Mouse (Mus musculus) embryonic facial prominence, embryonic 12.5 days (tissue): ENCODE measurements at regions not wholly inside any gene's neighbourhood (a gene's known extent, or its start where the extent isn't known, plus 50 kb on each side); places are given as distances from the start of the nearest gene placed in this dataset.

ENCODE experiments used
- ATAC-seq: fragments of 200-750 bp; cut with Nextera tagmentation; 2 replicates; pipeline ENCODE4 v1.8.0; 2017; ENCODE audit not compliant: insufficient number of reproducible peaks, insufficient read depth, low FRiP score, low TSS enrichment
- H3K27ac ChIP-seq: fragments of 300-500 bp; sonication (generic); 2 replicates; pipeline ENCODE4 v1.5.1; 2016; ENCODE audit warnings: mild to moderate bottlenecking
- H3K27me3 ChIP-seq: fragments of 300-500 bp; sonication (generic); 2 replicates; pipeline ENCODE4 v1.6.1; 2016; ENCODE audit warnings: mild to moderate bottlenecking, moderate library complexity
- H3K36me3 ChIP-seq: fragments of 300-500 bp; sonication (generic); 2 replicates; pipeline ENCODE4 v1.6.1; 2016; ENCODE audit warnings: mild to moderate bottlenecking
- H3K4me1 ChIP-seq: fragments of 300-500 bp; sonication (generic); 2 replicates; pipeline ENCODE4 v1.6.1; 2016
- H3K4me2 ChIP-seq: fragments of 300-500 bp; sonication (generic); replicated peaks from 2 replicates; pipeline ENCODE4 v1.6.1; 2016; ENCODE audit warnings: mild to moderate bottlenecking, moderate library complexity
- H3K4me3 ChIP-seq: fragments of 300-500 bp; sonication (generic); 2 replicates; pipeline ENCODE4 v1.5.1; 2016; ENCODE audit warnings: mild to moderate bottlenecking
- H3K9ac ChIP-seq: fragments of 300-500 bp; sonication (generic); 2 replicates; pipeline ENCODE4 v1.6.1; 2016; ENCODE audit warnings: mild to moderate bottlenecking, moderate library complexity
- H3K9me3 ChIP-seq: fragments of 300-500 bp; sonication (generic); 2 replicates; pipeline ENCODE4 v1.6.1; 2016; ENCODE audit warnings: mild to moderate bottlenecking, moderate library complexity
- WGBS: fragments of 180-500 bp; shearing (Covaris S2); methylation state at CpG from one replicate; pipeline ENCODE4 v1.1.7; 2016; 5-methylcytosine and 5-hydroxymethylcytosine counted together

DNA sequence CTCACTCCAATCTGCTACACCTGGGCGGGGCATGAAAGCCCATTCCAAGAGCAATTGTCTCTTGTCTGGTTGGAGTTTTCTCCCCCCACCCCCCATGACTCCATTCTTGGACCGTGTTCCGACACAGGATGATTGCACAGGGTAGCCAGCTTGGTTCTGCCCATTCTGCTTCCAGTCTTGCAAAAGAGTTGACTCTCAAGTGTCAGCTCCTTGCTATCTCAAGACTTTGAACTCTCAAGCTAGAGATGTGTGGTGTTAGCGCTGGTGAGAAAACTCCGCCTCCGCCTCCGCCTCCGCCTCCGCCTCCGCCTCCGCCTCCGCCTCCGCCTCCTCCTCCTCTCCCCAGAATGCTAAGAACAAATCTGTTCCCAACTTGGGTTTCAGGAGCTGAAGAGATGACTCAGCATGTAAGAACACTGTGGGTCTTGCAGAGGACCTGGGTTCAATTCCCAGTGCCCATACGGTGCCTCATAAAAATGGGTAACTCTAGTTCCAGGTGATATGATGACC is 135.1 kb downstream of the Bcat1 start:
- no peak overlapping the region for H3K9ac ChIP-seq
- H3K4me1 ChIP-seq, result peaks cover 9% of the 10 kb centered on the region; the same call in 1 of the 2 replicates
- ATAC-seq, result no peak
- H3K27me3 ChIP-seq, result no peaks in the 10 kb centered on the region
- no peaks in the 10 kb centered on the region for H3K9me3 ChIP-seq
- no peak overlapping the region for H3K4me3 ChIP-seq
- H3K4me2 ChIP-seq, result no peak overlapping the region
- 94% methylated on average over 14 of the region's 14 CpGs for WGBS
- no peak overlapping the region for H3K27ac ChIP-seq
- no peaks in the 10 kb centered on the region for H3K36me3 ChIP-seq

DNA sequence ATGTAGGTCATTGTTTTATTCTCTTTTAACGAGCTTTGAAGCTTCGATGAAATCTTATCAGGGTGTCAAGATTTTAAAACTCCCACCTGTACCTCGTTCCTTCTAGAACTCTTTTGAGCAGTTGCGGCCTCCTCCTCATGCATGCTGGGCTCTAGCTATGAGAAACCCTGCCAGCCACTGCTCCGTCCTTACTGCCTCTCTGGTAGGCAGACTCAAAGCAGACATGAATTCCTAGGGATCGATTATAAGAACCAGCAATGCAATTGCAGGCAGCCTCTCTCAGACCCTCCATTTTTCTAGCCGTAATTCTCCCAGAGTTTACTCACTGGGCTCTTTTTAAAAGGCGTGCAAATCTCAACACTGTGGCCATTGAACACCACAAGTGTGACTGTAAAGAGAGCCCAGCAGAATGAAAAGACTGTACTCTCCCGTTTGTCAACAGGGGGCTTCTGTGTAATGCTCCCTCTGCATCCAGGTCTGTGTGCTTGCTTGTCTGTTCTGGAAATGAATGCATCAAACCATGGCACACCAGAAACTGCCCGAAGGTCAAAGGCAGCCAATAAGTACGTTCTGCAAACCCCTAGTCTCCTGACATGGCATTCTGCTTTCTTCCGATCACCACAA is 137.3 kb downstream of the Bcat1 start:
- no peak for ATAC-seq
- no peak overlapping the region for H3K4me2 ChIP-seq
- H3K9me3 ChIP-seq, result no peaks in the 10 kb centered on the region
- H3K4me1 ChIP-seq, result no peaks in the 10 kb centered on the region; the same call in 1 of the 2 replicates
- H3K36me3 ChIP-seq, result no peaks in the 10 kb centered on the region
- H3K27ac ChIP-seq, result no peak overlapping the region
- H3K27me3 ChIP-seq, result no peaks in the 10 kb centered on the region
- no peak overlapping the region for H3K9ac ChIP-seq
- WGBS, result 73% methylated on average over 12 of the region's 12 CpGs
- H3K4me3 ChIP-seq, result no peak overlapping the region

DNA sequence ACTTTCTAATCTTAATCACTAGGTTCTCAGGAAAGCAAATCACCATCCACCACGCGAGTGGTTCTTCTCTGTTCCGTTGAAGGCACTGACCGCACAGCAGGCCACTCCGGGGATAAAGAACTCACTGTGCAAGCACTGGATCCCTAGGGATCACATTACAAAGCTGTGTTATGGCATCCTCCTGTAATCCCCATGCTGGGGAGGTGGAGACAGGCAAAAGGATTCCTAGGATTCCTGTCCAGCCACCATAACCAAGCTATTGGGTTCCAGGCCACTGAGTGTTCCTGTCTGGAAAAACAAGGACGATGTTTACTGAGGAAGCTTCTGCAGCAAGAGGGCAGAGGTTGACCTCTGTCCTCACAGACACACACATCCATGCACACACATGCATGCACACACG is 138.8 kb downstream of the Bcat1 start:
- no peak for ATAC-seq
- Histone ChIP-seq H3K27ac (no peak overlapping the region), H3K9ac (no peak overlapping the region), H3K4me2 (no peak overlapping the region), H3K36me3 (no peaks in the 10 kb centered on the region), H3K4me1 (no peaks in the 10 kb centered on the region; the same call in 1 of the 2 replicates), H3K27me3 (no peaks in the 10 kb centered on the region), H3K4me3 (no peak overlapping the region), H3K9me3 (no peaks in the 10 kb centered on the region)
- WGBS, result 49% methylated on average over 7 of the region's 7 CpGs

DNA sequence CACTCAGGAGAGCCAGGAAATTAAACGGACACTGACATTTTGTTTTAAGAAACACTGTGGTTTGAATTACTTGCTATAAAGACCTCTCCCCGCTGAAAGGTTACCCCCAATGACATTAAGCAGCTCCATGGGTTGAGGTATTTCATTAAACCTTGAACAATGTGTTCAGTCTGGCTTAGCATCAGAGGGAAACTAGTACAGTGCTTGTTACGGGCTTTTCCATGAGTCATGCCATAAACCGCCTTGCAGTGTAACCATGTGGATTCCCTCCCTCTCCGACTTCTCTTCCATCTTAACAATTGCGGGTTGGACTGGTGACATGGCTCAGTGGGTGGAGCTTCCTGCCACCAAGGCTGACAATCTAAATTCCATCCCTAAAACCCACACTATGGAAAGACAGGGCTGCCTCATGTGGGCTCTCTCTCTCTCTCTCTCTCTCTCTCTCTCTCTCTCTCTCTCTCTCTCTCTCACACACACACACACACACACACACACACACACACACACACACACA is 142.2 kb downstream of the Bcat1 start:
- Histone ChIP-seq H3K4me1 (no peaks in the 10 kb centered on the region; the same call in 1 of the 2 replicates), H3K9me3 (no peaks in the 10 kb centered on the region), H3K4me3 (no peak overlapping the region), H3K36me3 (no peaks in the 10 kb centered on the region), H3K9ac (no peak overlapping the region), H3K27ac (no peak overlapping the region), H3K4me2 (no peak overlapping the region), H3K27me3 (no peaks in the 10 kb centered on the region)
- 76% methylated on average over 6 of the region's 6 CpGs for WGBS
- ATAC-seq, result no peak

DNA sequence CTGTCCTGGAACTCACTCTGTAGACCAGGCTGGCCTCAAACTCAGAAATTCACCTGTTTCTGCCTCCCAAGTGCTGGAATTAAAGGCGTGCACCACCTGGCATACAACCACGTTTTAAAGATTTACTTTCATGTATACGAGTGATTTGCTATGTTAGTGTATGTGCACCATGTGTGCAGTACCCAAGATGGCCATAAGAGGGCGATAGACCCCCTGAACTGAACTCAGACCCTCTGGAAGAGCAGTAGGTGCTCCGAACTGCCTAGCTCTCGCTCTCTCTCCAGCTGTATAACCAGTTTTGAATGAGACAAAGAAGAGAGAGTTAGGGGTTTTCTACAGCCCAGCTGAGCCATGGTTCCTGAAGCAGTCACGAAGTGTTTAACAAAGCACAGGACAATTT is 143.6 kb downstream of the Bcat1 start:
- no peak overlapping the region for H3K9ac ChIP-seq
- no peak overlapping the region for H3K4me2 ChIP-seq
- H3K27ac ChIP-seq, result no peak overlapping the region
- no peak overlapping the region for H3K4me3 ChIP-seq
- no peaks in the 10 kb centered on the region for H3K36me3 ChIP-seq
- no peaks in the 10 kb centered on the region for H3K9me3 ChIP-seq
- H3K27me3 ChIP-seq, result no peaks in the 10 kb centered on the region
- no peak for ATAC-seq
- WGBS, result 83% methylated on average over 7 of the region's 7 CpGs
- H3K4me1 ChIP-seq, result peaks cover 3% of the 10 kb centered on the region; the same call in 1 of the 2 replicates

DNA sequence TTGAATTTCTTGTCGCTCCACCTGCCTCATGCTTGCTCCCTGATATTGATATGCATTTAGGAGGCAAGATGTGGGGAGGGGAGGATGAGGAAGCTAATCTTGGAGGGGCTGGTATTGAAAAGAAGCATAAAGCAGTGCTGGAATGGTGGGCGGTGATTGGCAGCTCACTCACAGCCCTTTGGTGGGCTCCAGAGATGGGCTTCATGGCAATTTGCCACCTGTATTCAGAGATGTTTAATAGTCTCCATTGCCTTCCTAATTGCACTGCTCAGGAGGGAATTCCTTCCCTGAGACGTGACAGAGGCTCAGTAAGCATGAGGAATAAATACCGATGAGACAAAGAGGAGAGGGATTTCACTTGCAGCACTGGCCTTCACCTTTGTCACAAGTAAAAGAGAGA is 146.0 kb downstream of the Bcat1 start:
- Histone ChIP-seq H3K27ac (no peak overlapping the region), H3K4me3 (no peak overlapping the region), H3K4me1 (peaks cover 3% of the 10 kb centered on the region; the same call in 1 of the 2 replicates), H3K36me3 (no peaks in the 10 kb centered on the region), H3K27me3 (no peaks in the 10 kb centered on the region), H3K9ac (no peak overlapping the region), H3K9me3 (no peaks in the 10 kb centered on the region), H3K4me2 (no peak overlapping the region)
- no peak for ATAC-seq
- WGBS, result 85% methylated on average over 4 of the region's 4 CpGs

DNA sequence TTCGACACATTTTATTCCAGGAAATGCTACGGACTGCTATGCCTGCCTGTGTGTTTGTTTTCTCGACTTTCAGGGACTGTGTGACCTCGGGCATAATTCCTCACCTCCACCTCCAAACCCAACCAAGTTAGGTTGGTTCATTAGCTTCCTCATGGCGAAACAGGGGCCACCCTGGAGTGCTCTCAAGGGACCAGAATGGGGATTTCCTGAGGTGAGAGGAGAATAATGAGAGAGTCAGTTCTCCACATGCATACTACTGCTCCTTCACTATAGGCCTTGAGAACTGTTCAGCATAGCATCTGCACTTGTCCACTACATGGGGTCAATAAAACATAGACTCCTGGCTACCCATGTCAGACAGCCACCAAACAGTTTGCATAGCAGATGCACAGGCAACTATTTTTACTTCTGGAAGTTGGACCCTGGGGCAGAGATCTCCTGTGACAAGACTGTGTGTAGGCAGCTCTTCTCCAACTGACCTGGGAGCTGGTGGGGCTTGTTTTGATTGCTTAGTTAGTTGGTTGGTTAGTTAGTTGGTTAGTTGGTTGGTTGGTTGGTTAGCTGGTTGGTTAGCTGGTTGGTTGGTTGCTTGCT is 146.6 kb downstream of the Bcat1 start:
- no peak for ATAC-seq

DNA sequence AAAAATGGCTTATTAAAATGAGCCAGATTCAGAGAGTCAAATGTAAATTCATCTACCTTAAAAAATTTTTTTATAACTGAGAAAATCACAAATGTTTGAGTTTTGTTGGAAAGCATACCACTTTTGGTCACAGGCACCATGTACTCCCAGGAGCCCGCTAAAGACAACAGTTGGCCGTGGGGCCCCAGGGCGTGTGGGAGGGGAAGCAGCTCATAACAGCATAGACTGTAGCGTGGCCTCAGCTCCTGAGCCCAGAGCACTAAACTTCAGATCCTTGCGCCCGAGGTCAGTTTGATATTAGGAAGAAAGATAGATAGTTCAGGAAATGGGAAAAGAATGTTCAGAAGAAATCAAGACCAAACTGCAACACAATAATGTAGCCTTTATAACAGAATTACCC is 145.8 kb upstream of the Sox5 start:
- no peak overlapping the region for H3K4me3 ChIP-seq
- no peak overlapping the region for H3K27ac ChIP-seq
- no peaks in the 10 kb centered on the region for H3K27me3 ChIP-seq
- ATAC-seq, result no peak
- H3K9ac ChIP-seq, result no peak overlapping the region
- WGBS, result 61% methylated on average over 6 of the region's 6 CpGs
- no peaks in the 10 kb centered on the region for H3K9me3 ChIP-seq
- H3K36me3 ChIP-seq, result no peaks in the 10 kb centered on the region
- peaks cover 3% of the 10 kb centered on the region; the same call in 1 of the 2 replicates for H3K4me1 ChIP-seq
- H3K4me2 ChIP-seq, result no peak overlapping the region

More for the DNA sequence above, 146.6 kb downstream of the Bcat1 start:
- Histone ChIP-seq H3K36me3 (no peaks in the 10 kb centered on the region), H3K27me3 (no peaks in the 10 kb centered on the region), H3K4me2 (no peak overlapping the region), H3K9me3 (no peaks in the 10 kb centered on the region), H3K9ac (no peak overlapping the region), H3K27ac (no peak overlapping the region), H3K4me3 (no peak overlapping the region), H3K4me1 (peaks cover 3% of the 10 kb centered on the region; the same call in 1 of the 2 replicates)
- WGBS, result 73% methylated on average over 5 of the region's 5 CpGs

DNA sequence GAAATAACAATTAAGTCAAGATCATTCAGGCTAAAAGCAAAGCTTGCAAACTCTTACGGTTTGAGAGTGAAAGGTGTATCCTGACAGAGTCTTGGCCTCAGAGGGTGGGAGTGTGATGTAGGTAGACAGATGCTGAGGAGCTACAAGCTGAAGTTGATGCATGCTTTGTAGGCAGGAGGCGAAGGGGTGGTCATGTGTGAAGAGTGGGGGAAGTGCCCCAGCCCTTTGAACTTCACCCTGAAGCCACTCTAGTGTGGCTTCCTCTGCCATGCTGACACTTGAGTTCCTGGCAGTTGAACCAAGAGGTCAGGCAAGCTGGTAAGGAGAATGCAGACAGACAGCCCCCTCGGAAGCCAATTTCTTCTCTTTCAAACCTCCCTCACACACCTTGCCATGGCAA is 141.0 kb upstream of the Sox5 start:
- Histone ChIP-seq H3K9me3 (no peaks in the 10 kb centered on the region), H3K27me3 (no peaks in the 10 kb centered on the region), H3K36me3 (no peaks in the 10 kb centered on the region), H3K4me3 (no peak overlapping the region), H3K27ac (no peak overlapping the region), H3K9ac (no peak overlapping the region), H3K4me1 (no peaks in the 10 kb centered on the region), H3K4me2 (no peak overlapping the region)
- WGBS, result 81% methylated on average over 3 of the region's 3 CpGs
- no peak for ATAC-seq

DNA sequence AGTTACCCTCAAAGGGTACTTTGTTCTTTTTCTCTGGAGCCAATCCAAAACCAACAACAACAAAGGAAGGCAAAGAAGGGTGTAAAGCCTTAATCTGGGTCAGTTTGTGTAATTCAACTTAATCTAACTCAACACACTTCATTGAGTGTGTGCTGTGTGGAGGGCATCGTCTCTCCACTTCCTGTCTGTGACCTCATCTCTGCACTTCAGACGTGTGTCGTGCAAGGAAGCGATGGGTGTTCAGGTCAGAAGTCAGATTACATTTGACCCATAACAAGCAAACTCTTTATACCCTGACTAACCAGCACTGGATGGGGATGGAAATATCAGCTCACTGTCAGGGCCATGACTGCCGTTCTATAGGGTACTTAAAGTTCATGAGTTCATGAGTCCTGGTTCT is 138.0 kb upstream of the Sox5 start:
- Histone ChIP-seq H3K4me3 (no peak overlapping the region), H3K27me3 (no peaks in the 10 kb centered on the region), H3K4me2 (no peak overlapping the region), H3K9ac (no peak overlapping the region), H3K36me3 (no peaks in the 10 kb centered on the region), H3K9me3 (no peaks in the 10 kb centered on the region), H3K4me1 (peaks cover 4% of the 10 kb centered on the region; the same call in 1 of the 2 replicates), H3K27ac (no peak overlapping the region)
- ATAC-seq, result no peak
- 28% methylated on average over 5 of the region's 5 CpGs for WGBS

DNA sequence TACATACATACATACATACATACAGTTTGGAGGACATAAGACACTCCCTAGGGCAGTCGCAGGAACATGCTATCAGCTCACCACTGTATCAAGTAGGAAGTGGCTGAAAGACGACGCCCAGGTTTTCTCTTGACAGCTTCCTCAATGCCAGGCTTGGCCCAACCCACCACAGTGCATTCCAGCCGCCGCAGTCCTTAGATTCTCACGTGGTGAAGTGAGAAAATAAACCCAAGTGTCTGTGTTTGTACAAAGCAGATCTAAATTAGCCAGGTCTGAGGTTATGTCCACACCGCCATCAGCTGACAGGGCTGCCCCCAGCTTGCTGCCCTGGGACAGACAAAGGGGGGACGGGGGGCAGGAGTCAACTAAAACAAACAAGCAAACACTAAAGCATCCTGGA is 135.4 kb upstream of the Sox5 start:
- H3K4me2 ChIP-seq, result no peak overlapping the region
- H3K36me3 ChIP-seq, result no peaks in the 10 kb centered on the region
- 17% methylated on average over 8 of the region's 8 CpGs for WGBS
- no peaks in the 10 kb centered on the region for H3K27me3 ChIP-seq
- H3K4me3 ChIP-seq, result no peak overlapping the region
- H3K27ac ChIP-seq, result no peak overlapping the region
- peaks cover 4% of the 10 kb centered on the region; the same call in 1 of the 2 replicates for H3K4me1 ChIP-seq
- no peak for ATAC-seq
- no peaks in the 10 kb centered on the region for H3K9me3 ChIP-seq
- H3K9ac ChIP-seq, result no peak overlapping the region

DNA sequence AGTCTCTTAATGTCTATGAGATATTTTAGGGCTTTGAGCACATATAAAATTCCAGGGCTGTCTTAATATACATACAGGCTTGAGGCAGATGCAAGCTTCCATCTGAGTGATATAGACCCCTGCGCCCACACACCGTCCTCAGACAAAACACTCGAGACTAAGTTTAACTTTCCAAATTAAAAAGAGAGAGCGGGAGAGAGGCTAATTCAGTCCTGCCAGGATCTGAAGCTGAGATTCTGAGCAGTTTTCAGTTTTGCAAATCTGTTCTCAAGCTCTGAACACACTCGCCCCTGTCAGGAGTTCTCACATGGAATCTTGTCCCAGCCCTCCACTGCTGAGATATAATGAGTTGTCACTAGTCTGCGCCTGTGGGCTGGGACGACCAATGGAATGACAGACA is 130.0 kb upstream of the Sox5 start:
- ATAC-seq, result no peak
- no peaks in the 10 kb centered on the region for H3K27me3 ChIP-seq
- H3K4me1 ChIP-seq, result no peaks in the 10 kb centered on the region
- H3K36me3 ChIP-seq, result no peaks in the 10 kb centered on the region
- H3K27ac ChIP-seq, result no peak overlapping the region
- H3K9me3 ChIP-seq, result no peaks in the 10 kb centered on the region
- no peak overlapping the region for H3K9ac ChIP-seq
- no peak overlapping the region for H3K4me2 ChIP-seq
- H3K4me3 ChIP-seq, result no peak overlapping the region
- 77% methylated on average over 7 of the region's 7 CpGs for WGBS
